Mouse (Mus musculus) embryonic fibroblast, embryonic 13.5 days (primary cell): ENCODE data around the gene Angptl6. TPM values are rescaled to one million over a fixed set of nuclear protein-coding genes. Genes with fewer than 3 reads are reported as not detected.

Source experiments
- H3K27ac ChIP-seq: 2 replicates; pipeline ENCODE4 v1.5.1; 2012; ENCODE audit warnings: low read length, control low read depth, inconsistent platforms; ENCODE audit not compliant: insufficient read depth
- H3K4me1 ChIP-seq: 2 replicates; pipeline ENCODE4 v1.6.1; 2011; ENCODE audit warnings: low read length; ENCODE audit not compliant: control insufficient read depth, insufficient read depth
- H3K4me3 ChIP-seq: 2 replicates; pipeline ENCODE4 v1.5.1; 2011; ENCODE audit warnings: mild to moderate bottlenecking, control low read depth, low read length; ENCODE audit not compliant: insufficient read depth
- CTCF ChIP-seq: IDR thresholded peaks from 2 replicates; pipeline ENCODE4 v1.5.1; 2011; ENCODE audit warnings: mild to moderate bottlenecking, control low read depth, low read length, moderate library complexity, borderline replicate concordance; ENCODE audit not compliant: insufficient read depth
- POLR2A ChIP-seq: IDR thresholded peaks from 2 replicates; pipeline ENCODE4 v1.6.1; 2011; ENCODE audit warnings: low read depth, mild to moderate bottlenecking, control low read depth, low read length, moderate library complexity
- polyA plus RNA-seq: library from polyadenylated mRNA; stranded (reverse); fragments of >200 nt; gene quantifications from 2 replicates; pipeline ENCODE4 v1.2.4, GENCODE M21; 2011; ENCODE audit warnings: low read depth; ENCODE audit not compliant: missing spikeins, insufficient read length

Gene Angptl6
- polyA plus RNA-seq, 1 experiment: 4.9 TPM

DNA sequence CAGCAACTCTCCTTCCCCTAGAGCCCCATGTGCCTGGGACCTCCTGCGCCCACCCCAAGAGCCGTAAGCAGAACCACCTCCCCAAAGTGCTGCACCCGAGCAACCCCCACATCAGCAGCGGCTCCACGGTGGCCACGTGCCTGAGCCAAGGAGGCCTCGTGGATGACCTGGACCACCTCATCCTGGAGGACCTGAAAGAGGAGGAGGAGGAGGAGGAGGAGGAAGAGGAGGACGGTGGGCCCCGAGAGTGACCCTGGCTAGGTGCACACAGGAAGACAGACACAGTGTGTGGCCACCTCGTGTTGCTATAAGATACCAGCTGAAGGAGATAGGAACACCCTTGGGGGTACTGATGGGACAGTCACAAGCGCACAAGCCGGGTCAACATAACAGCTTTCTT lies 6.0 kb downstream of the Angptl6 start:
- TF ChIP-seq POLR2A (no peak), CTCF (no peak)
- H3K4me1 ChIP-seq: peaks cover 2% of the 10 kb centered on the region; the same call in 1 of the 2 replicates
- no peak overlapping the region for H3K4me3 ChIP-seq
- no peak overlapping the region for H3K27ac ChIP-seq

- TF ChIP-seq POLR2A (no peak), CTCF (no peak)
Measured at GRCm38 (mm10) chr9:20872991-20873390, 6.5 kb downstream of the Angptl6 start.

GRCm38 (mm10) chr9:20870211-20871173 lies 9.0 kb downstream of the Angptl6 start:
- TF ChIP-seq CTCF (no peak), POLR2A (no peak)
- no peak overlapping the region for H3K27ac ChIP-seq
- H3K4me3 ChIP-seq: no peak overlapping the region
- no peaks in the 10 kb centered on the region for H3K4me1 ChIP-seq

More at GRCm38 (mm10) chr9:20872991-20873390, 6.5 kb downstream of the Angptl6 start:
- peaks cover 2% of the 10 kb centered on the region; the same call in 1 of the 2 replicates for H3K4me1 ChIP-seq
- H3K4me3 ChIP-seq: no peak overlapping the region
- H3K27ac ChIP-seq: no peak overlapping the region

- H3K27ac ChIP-seq: no peak overlapping the region
- H3K4me1 ChIP-seq: no peaks in the 10 kb centered on the region
- TF ChIP-seq POLR2A: no peak
- no peak for TF ChIP-seq CTCF
- H3K4me3 ChIP-seq: peak overlapping the region; percentile 47
Measured at GRCm38 (mm10) chr9:20869246-20869645, 10.3 kb downstream of the Angptl6 start.

DNA sequence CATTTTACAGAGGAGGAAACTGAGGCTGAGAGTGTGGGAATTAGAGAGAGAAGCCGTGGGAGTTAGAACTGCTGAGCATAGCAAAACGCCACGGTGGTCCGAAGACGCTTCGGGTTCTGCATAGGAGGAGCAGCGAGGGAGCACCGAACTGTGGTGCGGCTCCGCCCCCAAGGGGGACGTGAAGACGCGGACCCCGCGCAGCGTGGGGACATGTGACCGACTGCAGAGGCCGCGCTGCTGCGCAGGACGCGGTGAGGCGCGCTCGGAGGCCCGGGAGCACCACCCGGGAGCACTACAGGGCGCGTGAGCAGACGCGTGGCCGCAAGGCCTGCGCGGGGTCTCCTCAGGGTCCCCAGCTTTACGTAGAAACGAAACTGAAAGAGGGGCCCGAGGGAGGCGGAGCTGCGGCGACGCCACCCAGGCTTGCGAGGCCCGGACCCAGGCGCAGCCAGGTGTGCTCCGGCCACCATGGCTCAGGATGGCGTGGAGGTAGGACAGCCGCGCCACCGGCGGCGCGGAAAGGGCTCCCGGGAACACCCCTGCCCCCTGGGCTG lies 11.0 kb downstream of the Angptl6 start, which contains the start of gene A230050P20Rik:
TSS of gene A230050P20Rik (plus strand) at position 195 of the 554 bp plus-strand sequence.
- H3K4me1 ChIP-seq: no peaks in the 10 kb centered on the region
- peak within 1 kb of the TSS; percentile 47 for H3K4me3 ChIP-seq
- H3K27ac ChIP-seq: no peak within 1 kb of the TSS
- peak; percentile 52; the same call in 1 of the 2 replicates for TF ChIP-seq POLR2A
- no peak for TF ChIP-seq CTCF

GRCm38 (mm10) chr9:20866879-20867278 lies 12.6 kb downstream of the Angptl6 start:
- TF ChIP-seq CTCF (no peak), POLR2A (no peak)
- H3K4me3 ChIP-seq: no peak overlapping the region
- no peaks in the 10 kb centered on the region; the same call in 1 of the 2 replicates for H3K4me1 ChIP-seq
- no peak overlapping the region for H3K27ac ChIP-seq

DNA sequence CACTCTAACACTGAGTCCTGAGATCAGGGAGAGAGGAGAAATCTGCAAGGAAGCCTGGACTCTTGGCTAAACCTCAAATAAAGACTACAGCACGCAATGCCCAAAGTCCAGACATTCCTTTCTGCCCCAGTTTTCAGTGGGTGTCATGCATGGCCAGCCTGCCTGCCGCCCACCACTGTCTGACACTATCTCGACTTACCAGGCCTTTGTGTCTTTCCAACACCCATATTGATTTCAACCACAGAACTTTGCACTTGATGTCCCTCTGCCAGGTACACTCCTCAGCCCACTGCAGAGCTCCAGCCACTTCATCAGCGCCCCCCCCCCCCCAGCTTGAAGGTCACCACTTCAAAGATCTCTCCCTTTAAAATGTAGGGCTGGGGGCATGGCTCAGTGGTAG lies 17.3 kb downstream of the Angptl6 start:
- Histone ChIP-seq H3K27ac (no peak overlapping the region), H3K4me3 (no peak overlapping the region), H3K4me1 (no peaks in the 10 kb centered on the region; the same call in 1 of the 2 replicates)
- no peak for TF ChIP-seq POLR2A

DNA sequence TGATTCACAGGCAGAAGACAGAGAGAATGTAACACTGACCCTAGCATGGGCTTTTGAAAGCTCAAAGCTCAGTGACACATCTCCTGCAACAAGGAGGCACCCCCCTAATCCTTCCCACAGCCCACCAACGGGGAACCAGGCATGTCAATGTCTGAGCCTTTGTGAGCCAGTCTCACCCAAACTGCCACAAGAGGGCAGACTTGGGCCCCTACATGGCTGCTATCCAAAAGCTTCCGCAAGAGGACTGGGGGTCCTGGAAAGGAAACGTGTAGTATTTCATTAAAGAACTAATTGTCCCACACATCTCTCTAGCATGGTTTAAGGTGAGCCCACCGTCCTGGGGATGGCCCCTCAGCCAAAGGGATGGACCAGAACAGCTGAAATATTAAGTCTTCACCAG lies 17.7 kb downstream of the Angptl6 start:
- H3K4me3 ChIP-seq: no peak overlapping the region
- no peaks in the 10 kb centered on the region; the same call in 1 of the 2 replicates for H3K4me1 ChIP-seq
- H3K27ac ChIP-seq: peak overlapping the region; percentile 15; the same call in 1 of the 2 replicates
- TF ChIP-seq POLR2A (no peak), CTCF (peak; percentile 7; the same call in 1 of the 2 replicates)

- Histone ChIP-seq H3K4me1 (no peaks in the 10 kb centered on the region; the same call in 1 of the 2 replicates), H3K27ac (no peak overlapping the region), H3K4me3 (no peak overlapping the region)
- TF ChIP-seq CTCF: no peak
- no peak for TF ChIP-seq POLR2A
Measured at GRCm38 (mm10) chr9:20859926-20860325, 19.6 kb downstream of the Angptl6 start.
